8 mouse cellular contexts compared by ENCODE assay signal in genomic region chr19:21942286-21942685, GRCm38 (mm10).
DNase-seq lines count a peak whose midpoint lies in the region; ATAC-seq and TF ChIP-seq lines count a peak whose summit lies in the region.

No protein-coding gene starts in this region.

- no peaks in the 10 kb centered on the region for H3K27me3 ChIP-seq in liver, embryonic 13.5 days

- 0 out of 2 replicates have a peak overlapping the region, but pooled peaks have one; percentile 33 for H3K27ac ChIP-seq in layer of hippocampus, adult 2 months
- peak overlapping the region; percentile 93 for H3K27ac ChIP-seq in brown adipose tissue, adult 24 weeks (replicated peaks; ENCODE audit: low read depth, low read length)
- no peak overlapping the region for H3K27ac ChIP-seq in liver, embryonic 13.5 days

- TF ChIP-seq CTCF in layer of hippocampus, adult 2 months (conservative IDR thresholded peaks at IDR 0.05): no peak

- no peaks in the 10 kb centered on the region for H3K9me3 ChIP-seq in liver, embryonic 13.5 days (replicated peaks)

- H3K36me3 ChIP-seq in liver, embryonic 13.5 days: no peaks in the 10 kb centered on the region

- H3K4me3 ChIP-seq in layer of hippocampus, adult 2 months: peak overlapping the region; percentile 40
- peak overlapping the region; percentile 21; the same call in 1 of the 2 replicates for H3K4me3 ChIP-seq in brown adipose tissue, adult 24 weeks (ENCODE audit: insufficient read depth, low read depth, low read length)
- no peak overlapping the region for H3K4me3 ChIP-seq in liver, embryonic 13.5 days (replicated peaks)

- intact Hi-C loops in heart, postnatal 36 days (cut with DNase I): loop anchor here (2.0 to 5.0 kb wide), 6 partner anchors 45 to 370 kb away; no protein-coding TSS in a partner anchor
- intact Hi-C loops in left cerebral cortex, postnatal 10 days (cut with DNase I): loop anchor here (10.0 kb wide), 1 partner anchor 167 kb away; the partner anchor contains the start of gene Cemip2

- H3K4me1 ChIP-seq in brown adipose tissue, adult 24 weeks (ENCODE audit: control insufficient read depth, insufficient read depth, insufficient read length, low read length): peaks cover 8% of the 10 kb centered on the region; the same call in 1 of the 2 replicates
- H3K4me1 ChIP-seq in liver, embryonic 13.5 days (replicated peaks): no peaks in the 10 kb centered on the region

- no peak for DNase-seq in layer of hippocampus, adult 2 months (ENCODE audit: low spot score in 2 of 2)
- DNase-seq in layer of hippocampus, postnatal 14 days (ENCODE audit: low spot score in 2 of 2): no peak
- peak; percentile 21 to 31 for DNase-seq in heart, postnatal 36 days
- DNase-seq in liver, embryonic 13.5 days: no peak
- no peak for DNase-seq in left cerebral cortex, postnatal 10 days (ENCODE audit: extremely low spot score in 1 of 2, low spot score in 2 of 2)
- DNase-seq in thymus, postnatal 14 days: no peak

- no peak for ATAC-seq in liver, embryonic 13.5 days (ENCODE audit: low read depth)
- no peak for ATAC-seq in erythroid progenitor cell, adult 5-6 weeks (replicated peaks; ENCODE audit: low FRiP score, poor library complexity, severe bottlenecking)

- WGBS in liver, embryonic 13.5 days (ENCODE audit: insufficient replicate concordance): 12% methylated on average over 11 of the region's 11 CpGs

- no peak overlapping the region; the same call in 1 of the 2 replicates for H3K9ac ChIP-seq in liver, embryonic 13.5 days

- peak overlapping the region; percentile 28; the same call in 1 of the 2 replicates for H3K4me2 ChIP-seq in liver, embryonic 13.5 days

Comparison
In these comparisons a context has a peak if more than half of its experiments do, and no peak if none do; other contexts are left out.
1. DNase-seq: peak in heart, postnatal 36 days (2 of 2); none in layer of hippocampus, adult 2 months (0 of 2), layer of hippocampus, postnatal 14 days (0 of 2), liver, embryonic 13.5 days (single experiment), left cerebral cortex, postnatal 10 days (0 of 2) and thymus, postnatal 14 days (single experiment).